Comparison of ENCODE assay signal across 7 mouse cellular contexts in the genomic region with DNA sequence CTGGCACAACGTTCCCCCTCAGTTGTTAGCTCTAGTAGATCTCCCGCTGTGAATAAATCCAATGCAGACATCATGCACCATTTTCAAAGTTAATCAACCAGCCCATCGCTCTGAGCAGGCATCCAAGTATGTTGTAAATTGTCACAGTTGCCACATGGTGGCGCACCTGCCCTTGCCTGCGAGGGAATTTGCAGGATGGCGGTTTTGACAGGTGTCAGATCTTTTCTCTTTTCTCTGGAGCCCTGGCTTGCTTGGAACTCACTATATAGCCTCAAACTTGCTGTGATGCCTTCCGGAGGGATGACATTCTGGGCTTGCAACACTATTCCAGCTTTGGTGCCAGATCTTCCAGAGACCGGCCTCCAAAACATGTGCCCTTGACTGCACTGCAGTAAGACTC. TPM values are rescaled to one million over a fixed set of nuclear protein-coding genes. Genes with fewer than 3 reads are reported as not detected.
A peak's percentile ranks its signal among the peaks of the same experiment; 100 is the strongest.
DNase-seq lines count a peak whose midpoint lies in the region; ATAC-seq and TF ChIP-seq lines count a peak whose summit lies in the region.

No protein-coding gene starts in this region.

- peaks cover 48% of the 10 kb centered on the region for H3K27me3 ChIP-seq in liver, embryonic 11.5 days (replicated peaks; ENCODE audit: control insufficient read depth, insufficient read depth, low read length)
- H3K27me3 ChIP-seq in MEL (ENCODE audit: control insufficient read depth in 1 of 2, insufficient read depth in 2 of 2, low read length in 2 of 2), result peaks cover 0 to 4% of the 10 kb centered on the region in 2 experiments; a peak in 1 of 4 replicates
- H3K27me3 ChIP-seq in embryonic facial prominence, embryonic 14.5 days (replicated peaks; ENCODE audit: control insufficient read depth, insufficient read depth, low read length), result peaks cover 63% of the 10 kb centered on the region

- WGBS in liver, embryonic 11.5 days, result 11% methylated on average over 8 of the region's 8 CpGs
- WGBS in embryonic facial prominence, embryonic 14.5 days, result 10% methylated on average over 8 of the region's 8 CpGs

- H3K9ac ChIP-seq in liver, embryonic 11.5 days (ENCODE audit: low read depth, low read length), result no peak overlapping the region
- no peak overlapping the region for H3K9ac ChIP-seq in MEL (ENCODE audit: control insufficient read depth, low read depth, low read length, poor library complexity, severe bottlenecking)
- H3K9ac ChIP-seq in embryonic facial prominence, embryonic 14.5 days (ENCODE audit: low read depth, low read length), result no peak overlapping the region

- no peak for ATAC-seq in liver, embryonic 11.5 days (replicated peaks; ENCODE audit: low FRiP score)
- no peak for ATAC-seq in embryonic facial prominence, embryonic 14.5 days (ENCODE audit: low read depth)

- no peaks in the 10 kb centered on the region for H3K9me3 ChIP-seq in liver, embryonic 11.5 days (ENCODE audit: control insufficient read depth, low read length)
- H3K9me3 ChIP-seq in MEL (replicated peaks; ENCODE audit: insufficient read depth, low read length), result no peaks in the 10 kb centered on the region
- H3K9me3 ChIP-seq in embryonic facial prominence, embryonic 14.5 days (ENCODE audit: control insufficient read depth, low read length), result no peaks in the 10 kb centered on the region

- no peak overlapping the region for H3K4me2 ChIP-seq in liver, embryonic 11.5 days
- no peak overlapping the region for H3K4me2 ChIP-seq in embryonic facial prominence, embryonic 14.5 days (ENCODE audit: low read depth, low read length)

- no peak for TF ChIP-seq EP300 in MEL (IDR thresholded peaks at IDR 0.05; ENCODE audit: low read depth in 1 of 2, low read length in 2 of 2)

- intact Hi-C loops in left cerebral cortex, postnatal 36 days (cut with DNase I), result loop anchor here (10.0 kb wide), 1 partner anchor 241 kb away; a partner anchor contains a TSS

- TF ChIP-seq POLR2A in MEL (IDR thresholded peaks at IDR 0.05; ENCODE audit: control insufficient read depth in 1 of 2, insufficient read depth in 1 of 2, low read depth in 1 of 2, low read length in 2 of 2, poor library complexity in 1 of 2), result no peak

- no peaks in the 10 kb centered on the region for H3K4me1 ChIP-seq in liver, embryonic 11.5 days (replicated peaks; ENCODE audit: control insufficient read depth, insufficient read depth, low read length)
- H3K4me1 ChIP-seq in MEL (ENCODE audit: control insufficient read depth in 1 of 2, insufficient read depth in 2 of 2, low read length in 2 of 2), result peaks cover 0 to 4% of the 10 kb centered on the region in 2 experiments; a peak in 1 of 4 replicates
- H3K4me1 ChIP-seq in embryonic facial prominence, embryonic 14.5 days (ENCODE audit: control insufficient read depth, insufficient read depth, low read length), result no peaks in the 10 kb centered on the region

- no peaks in the 10 kb centered on the region for H3K79me2 ChIP-seq in MEL (ENCODE audit: control insufficient read depth, insufficient read depth, low read length, poor library complexity)

- TF ChIP-seq RAD21 in MEL (IDR thresholded peaks at IDR 0.05; ENCODE audit: low read depth, low read length), result peak; percentile 71

- H3K36me3 ChIP-seq in liver, embryonic 11.5 days (ENCODE audit: control insufficient read depth, insufficient read depth, low read length), result no peaks in the 10 kb centered on the region
- H3K36me3 ChIP-seq in MEL (ENCODE audit: control insufficient read depth in 1 of 2, insufficient read depth in 2 of 2, low read length in 2 of 2), result no peaks in the 10 kb centered on the region
- no peaks in the 10 kb centered on the region for H3K36me3 ChIP-seq in embryonic facial prominence, embryonic 14.5 days (ENCODE audit: control insufficient read depth, insufficient read depth, low read length)

- no peak overlapping the region for H3K27ac ChIP-seq in liver, embryonic 11.5 days (ENCODE audit: low read depth, low read length)
- H3K27ac ChIP-seq in MEL (ENCODE audit: control insufficient read depth, low read depth, low read length), result no peak overlapping the region
- H3K27ac ChIP-seq in embryonic facial prominence, embryonic 14.5 days (replicated peaks; ENCODE audit: low read depth, low read length), result no peak overlapping the region

- DNase-seq in liver (peak; percentile 47), MEL (ENCODE audit: low read depth, low spot score) (peak; percentile 73)
- no peak for DNase-seq in liver, embryonic 11.5 days (ENCODE audit: low spot score)
- peak; percentile 64 for DNase-seq in adrenal gland, postnatal 25 days
- DNase-seq in embryonic facial prominence, embryonic 14.5 days (ENCODE audit: low spot score), result peak; percentile 50
- DNase-seq in left cerebral cortex, postnatal 36 days (ENCODE audit: low spot score in 2 of 2), result peak; percentile 66 to 68
- DNase-seq in right cerebral cortex, postnatal 10 days (ENCODE audit: low spot score in 2 of 2), result peak; percentile 80 to 88

- peak; percentile 88 to 92 (median 88) for TF ChIP-seq CTCF in MEL (IDR thresholded peaks at IDR 0.05 in 2 of 3, conservative IDR thresholded peaks at IDR 0.05 in 1 of 3; ENCODE audit: control insufficient read depth in 1 of 3, insufficient read depth in 1 of 3, low read depth in 2 of 3, low read length in 3 of 3, poor library complexity in 1 of 3, severe bottlenecking in 1 of 3)

- no peak overlapping the region for H3K4me3 ChIP-seq in liver, embryonic 11.5 days (ENCODE audit: low read depth, low read length)
- no peak overlapping the region for H3K4me3 ChIP-seq in MEL (ENCODE audit: control insufficient read depth in 1 of 2, insufficient read depth in 1 of 2, low read depth in 2 of 2, low read length in 2 of 2)
- no peak overlapping the region for H3K4me3 ChIP-seq in embryonic facial prominence, embryonic 14.5 days (ENCODE audit: low read depth, low read length)

TF ChIP-seq in MEL, 35 proteins besides CTCF, POLR2A, EP300 and RAD21:
- TF ChIP-seq CHD2 (IDR thresholded peaks at IDR 0.05; ENCODE audit: low read length) (no peak), SMC3 (IDR thresholded peaks at IDR 0.05; ENCODE audit: low read depth, low read length) (peak; percentile 83), MAX (IDR thresholded peaks at IDR 0.05; ENCODE audit: low read length) (peak; percentile 45; the same call in 1 of the 2 replicates), ZC3H11A (IDR thresholded peaks at IDR 0.05; ENCODE audit: low read depth, low read length) (peak; percentile 27; the same call in 1 of the 2 replicates), BHLHE40 (IDR thresholded peaks at IDR 0.05; ENCODE audit: borderline replicate concordance, low read depth, low read length) (peak; percentile 26; the same call in 1 of the 2 replicates)
TF ChIP-seq in MEL: peak in this region for 4.

RNA-seq across cellular contexts. Expression of a gene that starts 27.8 kb away (rescaled TPM):
- polyA plus RNA-seq in liver, embryonic 11.5 days (2014; fragmentation: Nextera tagmentation; extraction: Ambion mirVana), result 39.8 and 41.1 TPM in 2 replicates
- 66.8 and 82.7 TPM in 2 replicates for total RNA-seq in MEL (2012; rRNA removed)
- polyA plus RNA-seq in MEL (2012; ENCODE audit: insufficient read depth in 1 of 2, insufficient read length in 2 of 2, low read depth in 1 of 2, low replicate concordance in 2 of 2, missing spikeins in 1 of 2), result 100 to 1,000 TPM in 1 of 2 experiments, not detected in 1; 129 TPM
- 61.6 and 81.1 TPM in 2 replicates for total RNA-seq in adrenal gland, postnatal 25 days (2021)
- 33.3 and 38.7 TPM in 2 replicates for polyA plus RNA-seq in embryonic facial prominence, embryonic 14.5 days (2014; fragmentation: Nextera tagmentation; extraction: Ambion mirVana)
- total RNA-seq in left cerebral cortex, postnatal 36 days (2021), result 10 to 100 TPM; 77.8 to 97.5 TPM
